Mouse (Mus musculus) left cerebral cortex, postnatal 36 days (tissue): ENCODE measurements around the gene Ccl24. TPM values are rescaled to one million over a fixed set of nuclear protein-coding genes. Genes with fewer than 3 reads are reported as not detected.

Source experiments
- total RNA-seq, 2 experiments: library from RNA; stranded (reverse); gene quantifications; 2 replicates each; pipeline ENCODE4 v1.2.3; 2021

The Ccl24 gene
- total RNA-seq, 2 experiments from 2014 or later = 0.64 TPM; not detected in 1

Other genes with a start within 250 kb of the Ccl24 start
- not detected for gene Fkbp6, start 223.0 kb downstream of the Ccl24 start, total RNA-seq
- not detected for gene Trim50, start 219.8 kb downstream of the Ccl24 start, total RNA-seq
- gene Nsun5, start 203.1 kb downstream of the Ccl24 start, total RNA-seq = 10 to 100 TPM; 16.9 to 21.0 TPM
- gene Pom121, start 178.5 kb downstream of the Ccl24 start, total RNA-seq = 10 to 100 TPM; 50.0 to 54.1 TPM
- gene Hip1, start 27.9 kb downstream of the Ccl24 start, total RNA-seq = 10 to 100 TPM; 44.6 to 61.3 TPM
- not detected for gene Ccl26, start 9.5 kb downstream of the Ccl24 start, total RNA-seq
- 10 to 100 TPM; 77.2 to 90.2 TPM for gene Rhbdd2, start 59.6 kb upstream of the Ccl24 start, total RNA-seq
- 10 to 100 TPM; 83.7 to 90.9 TPM for gene Por, start 97.0 kb upstream of the Ccl24 start, total RNA-seq
- gene Tmem120a, start 171.4 kb upstream of the Ccl24 start, total RNA-seq = 10 to 100 TPM; 15.6 to 18.0 TPM
- gene Styxl1, start 205.3 kb upstream of the Ccl24 start, total RNA-seq = not detected
- 100 to 1,000 TPM; 374 to 435 TPM for gene Mdh2, start 205.4 kb upstream of the Ccl24 start, total RNA-seq
- 100 to 1,000 TPM in 1 of 2 experiments, 10 to 100 TPM in 1; 65.0 to 119 TPM for gene Srrm3, start 233.8 kb upstream of the Ccl24 start, total RNA-seq